Mouse (Mus musculus): Measurements from ENCODE around the gene Gga1.
A peak's percentile ranks its signal among the peaks of the same experiment; 100 is the strongest.

The Gga1 gene

DNA sequence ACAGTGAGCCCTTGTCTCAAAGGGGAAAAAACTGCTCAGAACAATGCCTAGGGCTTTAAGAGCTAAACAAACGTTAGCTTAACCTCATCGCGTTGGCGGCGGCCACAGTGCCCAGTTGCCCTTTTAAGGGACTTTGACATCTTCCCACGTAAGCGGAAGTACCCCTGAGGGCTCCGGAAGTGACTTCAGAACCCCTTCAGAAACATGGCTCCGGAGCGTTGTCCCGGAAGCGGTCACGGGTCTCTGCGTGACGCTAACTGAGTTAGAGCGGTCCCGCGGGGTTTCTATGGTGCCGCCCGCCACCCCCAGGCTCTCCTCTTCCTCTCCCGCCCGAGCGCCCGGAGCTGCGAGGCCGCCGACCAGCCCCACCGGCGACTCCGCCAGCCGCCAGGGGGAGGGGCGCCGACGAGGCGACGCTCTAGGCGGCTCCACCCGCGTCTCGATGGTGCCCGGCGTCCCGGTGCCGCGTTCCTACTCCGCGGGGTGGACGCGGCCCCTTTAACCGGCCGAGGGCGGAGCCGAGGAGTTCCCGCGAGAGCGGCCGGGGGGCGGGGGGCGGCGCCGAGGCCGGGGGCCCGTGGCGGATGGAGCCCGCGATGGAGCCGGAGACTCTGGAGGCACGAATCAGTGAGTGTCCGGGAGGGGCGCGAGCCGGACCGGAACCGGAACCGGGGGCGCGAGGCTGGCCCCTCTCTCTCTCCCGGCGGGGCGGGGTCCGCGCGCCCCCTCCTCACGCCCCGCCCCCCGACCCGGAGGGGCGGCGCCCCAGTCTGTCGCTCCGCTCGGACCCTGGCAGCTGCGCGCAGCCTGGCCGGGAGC, at the start of gene Gga1:
Gga1 (plus strand) TSS at position 200 of the 819 bp plus-strand sequence.
- DNase-seq (ENCODE audit: low spot score): peak; percentile 87

DNA sequence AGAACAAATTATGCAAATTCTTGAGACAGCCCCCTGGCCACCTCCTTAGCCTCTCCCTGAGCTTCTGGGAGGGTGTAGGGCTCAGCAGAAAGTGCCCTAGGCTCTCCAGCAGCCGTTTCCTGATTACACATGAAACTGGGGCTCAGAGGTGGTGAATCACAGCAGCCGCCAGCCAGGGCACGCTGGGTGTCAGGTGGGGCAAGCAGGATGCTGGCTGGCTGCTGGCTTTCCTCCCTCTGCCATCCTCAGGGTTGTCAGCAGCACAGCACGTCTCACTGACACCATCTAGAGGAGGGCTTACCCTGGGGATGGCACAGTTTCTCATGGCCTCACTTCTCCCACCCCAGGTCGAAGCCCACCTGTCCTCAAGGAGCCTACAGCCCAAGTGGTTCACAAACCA, 48.7 kb upstream of the Gga1 start:
- DNase-seq (ENCODE audit: low spot score): no peak

DNA sequence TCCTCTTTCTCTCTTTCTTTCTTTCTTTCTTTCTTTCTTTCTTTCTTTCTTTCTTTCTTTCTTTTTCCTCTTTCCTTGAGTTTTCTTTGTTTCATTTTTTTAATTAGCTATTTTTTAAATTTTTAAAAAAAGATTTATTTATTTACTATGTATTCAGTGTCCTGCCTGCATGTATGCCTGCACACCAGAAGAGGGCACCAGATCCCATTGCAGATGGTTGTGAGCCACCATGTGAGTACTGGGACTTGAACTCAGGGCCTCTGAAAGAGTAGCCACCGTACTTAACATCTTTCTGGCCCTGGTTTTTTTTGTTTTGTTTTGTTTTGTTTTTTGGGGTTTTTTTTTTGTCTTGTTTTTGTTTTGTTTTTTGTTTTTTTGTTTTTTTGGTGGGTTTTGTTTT, 47.4 kb upstream of the Gga1 start:
- DNase-seq (ENCODE audit: low spot score): no peak

DNA sequence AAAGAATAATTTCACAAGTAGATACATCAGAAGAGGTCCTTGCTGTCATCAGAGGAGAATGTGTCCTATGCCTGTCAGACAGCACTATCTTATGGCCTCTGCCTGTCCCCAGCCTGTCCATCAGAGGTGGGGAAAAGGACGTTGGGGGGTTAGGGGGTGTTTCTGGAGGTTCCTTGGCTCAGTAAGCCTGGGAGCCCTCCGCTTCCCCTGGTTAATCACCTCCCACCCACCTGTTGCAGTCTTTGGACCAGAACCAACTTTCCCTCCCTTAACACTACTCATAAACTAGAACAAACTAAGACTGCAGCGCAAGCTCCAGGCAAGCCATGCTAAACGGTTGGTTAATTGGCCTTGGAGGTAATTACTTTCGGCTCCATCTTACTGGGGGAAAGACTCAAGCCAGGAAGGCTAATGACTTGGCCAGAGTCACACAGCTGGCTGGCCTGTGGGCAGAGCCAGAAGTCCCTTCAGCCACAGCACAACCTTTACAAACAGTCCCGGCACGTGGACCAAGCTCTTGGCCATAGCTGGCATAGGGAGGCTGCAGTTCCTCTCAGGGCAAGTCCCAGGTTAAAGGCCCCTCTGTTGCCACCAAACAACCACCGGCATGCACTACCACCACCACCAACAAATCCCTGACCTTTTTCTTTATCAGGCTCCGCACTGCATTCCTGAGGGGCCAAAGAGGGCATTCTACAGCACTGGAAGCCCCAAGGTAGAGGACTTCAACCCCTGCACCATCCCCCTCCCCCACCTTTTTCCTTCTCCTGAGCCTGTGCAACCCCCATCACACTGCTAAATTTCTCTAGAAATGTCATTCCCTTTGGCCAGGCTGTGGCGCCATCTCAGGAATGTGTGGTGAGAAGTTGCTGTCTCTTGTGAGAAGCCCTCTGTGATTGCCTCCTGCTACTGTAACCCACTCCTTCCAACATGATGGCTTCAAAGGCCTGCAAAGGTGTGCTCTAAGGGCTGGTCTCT, 46.0 kb upstream of the Gga1 start:
- no peak for DNase-seq (ENCODE audit: low spot score)

DNA sequence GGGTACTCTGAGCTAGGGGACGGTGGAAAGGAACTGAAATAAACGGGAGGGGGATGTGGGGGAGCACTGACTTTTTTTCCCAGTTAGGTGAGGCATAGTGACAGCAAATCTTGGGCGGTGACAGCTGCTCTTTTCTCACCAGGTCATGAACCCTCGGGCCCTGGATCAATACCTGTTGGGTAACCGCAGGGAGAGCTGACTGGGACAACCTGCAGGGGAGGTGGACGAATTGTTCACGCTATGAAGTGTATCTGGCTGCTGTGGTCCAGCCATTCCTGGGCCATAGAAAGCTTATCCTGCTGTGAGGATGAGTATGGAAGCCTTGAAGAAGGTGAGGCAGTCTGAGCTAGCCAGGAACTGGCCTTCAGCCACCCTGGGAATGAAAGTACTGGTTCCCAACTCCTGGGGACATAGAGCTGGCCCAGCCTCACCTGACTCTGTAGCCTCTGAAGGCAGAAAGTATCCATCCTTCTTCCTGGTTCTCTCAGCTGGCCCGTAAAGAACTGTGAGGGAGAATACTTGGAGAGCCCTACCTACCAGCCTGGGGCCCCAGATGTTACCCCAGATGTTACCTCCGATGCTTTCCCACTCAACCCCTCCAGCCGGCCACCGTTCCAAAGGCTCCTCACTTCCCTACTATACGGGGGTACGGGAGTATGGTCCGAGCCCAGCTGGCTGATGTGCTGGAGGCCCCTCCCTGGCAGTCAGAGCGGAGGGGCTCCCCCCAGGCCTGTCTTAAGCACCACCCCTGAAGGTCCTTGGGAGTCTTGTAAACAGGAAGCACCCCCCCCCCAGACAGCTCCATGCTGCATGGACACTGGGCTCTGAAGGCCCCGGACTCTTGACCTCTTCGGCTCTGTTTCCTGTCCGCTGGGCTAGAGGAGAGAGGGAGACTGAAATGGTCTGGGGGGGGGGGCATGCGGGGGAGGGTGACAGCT, 45.0 kb upstream of the Gga1 start:
- no peak for DNase-seq (ENCODE audit: low spot score)

DNA sequence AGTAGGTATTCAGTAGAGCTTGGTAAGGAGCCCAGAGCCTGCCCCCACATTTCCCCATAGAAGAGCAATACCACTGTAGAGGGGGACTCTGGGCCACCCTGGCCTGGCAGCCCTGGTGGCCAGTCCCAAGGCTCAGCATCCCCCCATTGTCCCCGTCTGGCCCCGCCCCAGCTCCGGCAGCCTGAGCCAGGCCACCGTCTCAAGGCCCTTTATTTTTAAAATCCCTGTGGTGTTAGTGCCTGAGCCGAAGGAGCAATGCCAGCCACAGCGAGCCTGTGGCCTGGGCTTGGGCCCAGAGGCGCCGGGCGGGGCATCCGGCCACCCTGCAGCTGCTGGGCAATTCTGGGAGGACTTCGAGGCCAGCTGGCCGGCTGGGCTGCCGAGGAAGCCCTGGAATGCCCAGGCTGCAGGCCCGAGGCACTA, 44.3 kb upstream of the Gga1 start:
- DNase-seq (ENCODE audit: low spot score): peak; percentile 88

DNA sequence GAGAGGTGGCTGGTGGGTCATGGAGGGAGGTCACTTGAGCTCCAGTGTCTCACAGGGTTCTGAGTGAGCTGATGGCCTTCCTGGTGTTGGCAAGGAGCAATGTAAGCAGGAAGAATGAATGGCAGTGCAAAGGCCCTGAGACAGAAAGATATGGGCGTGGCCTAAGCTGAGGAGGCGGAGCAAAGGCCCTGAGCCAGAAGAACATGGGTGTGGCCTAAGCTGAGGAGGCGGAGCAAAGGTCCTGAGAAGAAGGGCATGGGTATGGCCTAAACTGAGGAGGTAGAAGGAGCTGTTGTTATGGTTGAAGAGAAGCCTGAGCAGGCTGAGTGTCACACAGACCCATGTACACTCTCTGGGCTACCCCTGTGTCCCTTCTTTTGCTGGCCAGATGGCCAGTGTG, 43.4 kb upstream of the Gga1 start:
- DNase-seq (ENCODE audit: low spot score): no peak

DNA sequence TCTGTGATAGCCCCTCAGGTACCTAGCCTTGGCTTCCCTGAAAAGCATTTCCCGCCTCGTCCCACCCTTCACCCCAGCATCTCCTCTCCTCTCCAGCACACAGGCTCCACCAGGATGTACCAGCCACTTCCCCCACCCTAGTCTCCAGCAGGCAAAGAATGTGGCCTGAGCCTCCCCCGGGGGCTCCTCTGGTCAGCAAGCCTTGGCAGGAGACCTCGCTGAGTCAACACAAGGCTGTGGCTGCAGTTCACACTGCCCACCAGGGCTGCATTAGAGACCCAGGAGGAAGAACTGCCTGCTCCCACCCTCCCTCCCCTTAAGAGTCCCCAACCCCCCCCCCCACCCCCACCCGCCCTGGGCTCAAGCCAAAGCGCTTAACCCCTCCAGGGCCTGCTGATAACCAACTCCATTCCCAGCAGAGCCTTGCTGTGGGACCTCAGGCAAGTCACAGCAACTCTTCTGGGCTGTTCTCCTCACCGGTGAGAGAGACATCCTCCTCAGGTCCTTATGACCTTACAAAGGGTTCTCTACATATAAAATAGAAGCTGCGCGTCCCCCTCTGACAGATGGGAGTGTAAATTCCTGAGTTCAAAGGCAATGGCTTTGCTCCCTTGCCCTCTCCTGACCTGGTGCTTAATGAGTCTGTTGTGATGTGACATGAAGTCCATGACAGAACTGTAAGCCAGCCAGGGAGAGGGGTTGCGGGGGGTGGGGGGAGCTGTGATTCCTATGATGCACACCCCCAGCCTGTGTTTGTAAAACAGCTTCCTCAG, 42.6 kb upstream of the Gga1 start:
- no peak for DNase-seq (ENCODE audit: low spot score)

DNA sequence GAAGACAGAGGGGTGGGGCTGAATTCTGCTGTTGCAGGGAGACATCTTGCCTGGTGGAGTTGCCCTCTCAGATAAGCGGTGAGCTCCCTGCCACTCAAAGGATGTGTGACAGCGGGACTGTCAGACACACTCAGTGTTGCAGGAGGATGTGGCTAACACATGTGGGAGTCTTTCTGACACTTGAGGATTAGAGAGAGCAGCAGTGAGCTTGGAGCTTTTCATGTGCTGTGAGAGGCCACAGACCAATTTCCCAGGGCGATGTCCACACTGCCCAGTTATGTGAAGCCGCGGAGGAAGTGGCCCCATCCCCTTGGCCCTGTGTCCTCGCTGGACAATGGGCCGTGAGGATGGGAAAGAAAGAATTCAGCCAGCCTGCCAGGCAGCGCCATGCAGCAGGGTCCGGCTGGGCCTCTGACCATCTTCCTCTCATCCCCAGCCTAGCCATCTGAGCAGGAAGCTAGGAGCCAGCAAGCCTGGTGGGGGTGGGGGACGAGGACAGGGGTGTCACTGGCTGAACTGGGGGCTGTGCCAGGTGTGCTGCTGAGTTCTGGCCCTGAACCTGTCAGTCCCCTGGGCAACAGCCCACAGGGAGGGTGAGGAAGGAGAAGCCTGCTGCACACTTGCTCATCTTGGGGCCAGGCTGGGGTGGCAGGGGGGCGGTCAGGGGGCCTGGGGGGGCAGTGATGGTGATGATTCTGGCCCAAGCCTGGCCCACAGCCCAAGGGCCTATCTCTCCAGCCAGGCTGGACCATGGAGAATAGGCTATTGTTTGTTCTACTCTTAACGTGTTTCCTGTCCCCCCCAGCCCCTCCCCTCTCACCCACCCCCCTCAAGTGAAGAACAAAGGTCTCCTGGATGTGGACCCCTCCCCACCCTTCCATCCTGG, 41.5 kb upstream of the Gga1 start:
- DNase-seq (ENCODE audit: low spot score): no peak

DNA sequence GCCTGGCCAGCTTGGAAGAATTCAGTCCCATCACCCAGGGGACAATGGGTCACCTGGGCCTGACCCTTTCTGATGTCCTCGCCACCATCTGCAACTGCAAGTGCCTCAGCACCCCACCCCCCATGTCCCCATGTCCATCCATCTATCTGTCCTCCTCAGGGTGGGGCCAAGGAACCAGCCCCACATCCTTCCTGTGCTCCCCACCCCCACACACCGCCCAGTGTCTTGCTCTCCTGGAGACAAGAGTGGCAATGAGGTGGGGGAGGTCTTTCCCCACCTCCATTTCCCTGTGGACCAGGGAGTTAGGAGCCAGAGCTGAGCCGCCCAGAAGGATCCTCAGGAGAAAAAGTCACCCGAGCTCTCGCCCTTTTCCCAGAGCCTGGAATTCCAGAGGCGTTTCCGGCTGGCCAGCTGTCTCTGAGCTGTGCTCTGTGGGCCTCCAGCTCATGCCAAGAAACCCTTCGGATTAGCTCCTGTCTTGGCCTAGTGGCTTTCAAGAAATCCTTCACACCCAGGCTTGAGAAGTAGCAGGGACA, 40.8 kb upstream of the Gga1 start:
- no peak for DNase-seq (ENCODE audit: low spot score)

DNA sequence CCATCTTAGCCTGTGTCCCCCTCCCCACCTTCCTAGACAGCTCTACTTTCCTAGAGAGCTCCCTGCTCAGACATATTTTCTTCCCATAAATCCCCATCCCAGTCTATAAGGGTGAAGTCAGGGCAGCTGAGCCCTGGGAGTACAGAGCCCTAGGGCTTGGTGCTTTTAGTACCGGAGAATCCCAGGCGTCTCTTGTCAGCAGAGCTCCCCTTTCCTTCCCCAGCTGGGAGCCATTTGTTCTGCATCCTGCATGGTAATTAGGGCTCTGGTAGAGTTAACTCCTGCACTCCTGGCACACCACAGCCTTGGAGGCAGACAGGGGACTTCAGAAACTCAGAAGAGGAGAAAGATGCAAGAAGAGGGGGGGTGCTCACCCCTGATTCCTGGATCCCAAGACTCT, 37.2 kb upstream of the Gga1 start:
- DNase-seq (ENCODE audit: low spot score): no peak

DNA sequence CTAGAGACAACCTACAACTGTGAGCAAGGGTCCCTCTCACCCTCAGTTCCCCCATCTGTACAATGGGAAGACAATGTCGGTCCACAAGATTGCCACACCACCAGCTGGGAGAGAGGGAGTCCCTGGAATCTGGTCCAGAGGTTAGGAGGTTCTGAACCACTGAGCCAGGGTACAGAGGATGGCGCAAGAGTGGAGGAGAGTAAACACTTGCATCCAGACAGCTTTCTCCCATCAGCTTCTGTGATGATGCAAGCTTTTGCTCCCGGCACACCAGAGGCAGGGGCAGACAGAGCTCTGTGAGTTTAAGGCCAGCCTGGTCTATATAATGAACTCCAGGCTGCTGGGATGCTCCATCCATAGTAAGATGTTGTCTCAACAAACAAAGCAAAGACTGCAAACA, 36.7 kb upstream of the Gga1 start:
- no peak for DNase-seq (ENCODE audit: low spot score)

DNA sequence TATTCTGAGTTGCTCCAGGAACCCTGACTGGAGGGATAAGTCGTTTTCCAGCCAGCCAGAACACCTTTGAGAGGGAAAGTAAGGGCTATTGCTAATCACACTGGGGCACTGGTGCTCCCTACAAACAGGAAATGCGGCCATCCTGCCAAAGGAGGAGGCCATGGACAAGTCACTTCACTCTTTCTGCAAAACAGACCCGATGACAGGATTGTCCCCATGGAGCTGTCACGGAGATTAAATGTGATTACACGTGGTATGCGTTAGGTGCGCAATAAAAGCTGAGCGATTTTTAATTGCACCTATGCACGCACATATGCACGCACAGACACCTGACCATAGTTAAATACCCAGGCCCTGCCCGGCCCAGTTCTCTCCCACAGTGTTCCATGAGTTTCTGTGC, 36.2 kb upstream of the Gga1 start:
- no peak for DNase-seq (ENCODE audit: low spot score)

DNA sequence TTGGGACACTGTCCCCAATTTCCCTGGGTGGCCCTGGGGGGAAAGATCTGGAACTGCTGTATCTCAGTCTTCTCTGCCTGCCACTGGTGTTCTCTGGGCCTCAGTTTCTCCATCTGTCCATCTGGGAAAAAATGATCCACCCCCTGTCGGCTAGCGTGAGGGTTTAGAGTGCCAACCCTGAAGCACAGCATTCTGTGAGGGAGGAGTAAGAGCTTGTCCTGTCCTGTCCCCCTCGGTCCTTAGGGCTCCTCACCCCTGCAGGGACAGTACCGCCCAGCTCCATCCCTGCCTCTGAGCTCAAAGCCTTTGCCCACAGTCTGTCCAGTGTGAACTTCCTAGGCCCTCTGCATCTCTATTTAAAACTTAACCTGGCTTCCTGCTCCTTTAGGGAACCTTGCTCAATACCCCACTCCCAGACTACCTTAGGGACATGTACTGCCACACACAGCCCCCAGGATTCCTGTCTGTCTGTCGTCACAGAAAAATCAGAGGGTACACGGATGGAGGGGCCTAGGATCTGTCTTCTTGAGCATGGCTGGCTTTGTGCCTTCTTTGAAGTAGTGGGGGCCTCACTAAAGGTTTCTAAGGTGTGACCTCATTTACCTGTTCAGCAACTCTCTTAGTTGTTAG, 35.7 kb upstream of the Gga1 start:
- DNase-seq (ENCODE audit: low spot score): no peak

DNA sequence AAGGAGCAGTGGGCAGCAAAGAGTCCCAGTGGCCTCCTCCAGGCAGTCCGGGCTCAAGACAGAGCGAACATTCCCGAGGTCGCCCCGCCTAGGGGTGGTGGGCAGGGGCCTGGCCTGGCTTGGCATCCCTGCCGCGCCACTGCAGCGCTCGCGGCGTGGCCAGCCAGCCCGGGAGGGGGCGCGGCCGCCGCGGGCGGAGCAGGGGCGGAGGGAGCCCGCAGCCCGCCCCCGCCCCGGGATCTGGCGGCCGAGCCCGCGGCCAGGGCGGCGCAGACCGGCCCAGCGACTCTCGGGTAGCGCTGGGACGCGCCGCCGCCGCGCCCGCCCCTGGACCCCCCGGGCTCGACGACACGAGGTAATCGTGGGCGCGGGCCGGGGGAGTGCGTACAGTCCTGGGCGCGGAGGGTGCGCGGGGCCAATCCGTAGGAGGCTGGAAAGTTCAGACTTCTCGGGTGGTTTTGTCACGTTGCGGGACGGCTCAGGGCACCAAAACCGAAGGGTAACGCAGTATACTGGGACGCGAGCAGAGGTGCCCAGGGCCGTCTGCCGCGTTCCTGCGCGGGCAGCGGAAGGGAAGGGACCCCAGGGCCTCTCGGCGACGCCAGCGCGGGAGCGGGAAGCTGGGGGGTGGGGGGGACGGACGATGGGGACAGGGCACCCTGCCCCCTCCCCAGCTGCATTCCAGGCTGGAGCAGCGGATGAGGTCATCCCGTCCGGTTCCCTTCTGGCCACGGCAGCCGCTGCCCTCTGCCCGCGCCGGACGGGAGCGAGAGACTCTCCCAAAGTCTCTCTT, 34.4 kb upstream of the Gga1 start, which contains the start of gene Cdc42ep1:
Cdc42ep1 (plus strand) TSS at position 254 of the 793 bp plus-strand sequence.
- peak; percentile 74 for DNase-seq (ENCODE audit: low spot score)

DNA sequence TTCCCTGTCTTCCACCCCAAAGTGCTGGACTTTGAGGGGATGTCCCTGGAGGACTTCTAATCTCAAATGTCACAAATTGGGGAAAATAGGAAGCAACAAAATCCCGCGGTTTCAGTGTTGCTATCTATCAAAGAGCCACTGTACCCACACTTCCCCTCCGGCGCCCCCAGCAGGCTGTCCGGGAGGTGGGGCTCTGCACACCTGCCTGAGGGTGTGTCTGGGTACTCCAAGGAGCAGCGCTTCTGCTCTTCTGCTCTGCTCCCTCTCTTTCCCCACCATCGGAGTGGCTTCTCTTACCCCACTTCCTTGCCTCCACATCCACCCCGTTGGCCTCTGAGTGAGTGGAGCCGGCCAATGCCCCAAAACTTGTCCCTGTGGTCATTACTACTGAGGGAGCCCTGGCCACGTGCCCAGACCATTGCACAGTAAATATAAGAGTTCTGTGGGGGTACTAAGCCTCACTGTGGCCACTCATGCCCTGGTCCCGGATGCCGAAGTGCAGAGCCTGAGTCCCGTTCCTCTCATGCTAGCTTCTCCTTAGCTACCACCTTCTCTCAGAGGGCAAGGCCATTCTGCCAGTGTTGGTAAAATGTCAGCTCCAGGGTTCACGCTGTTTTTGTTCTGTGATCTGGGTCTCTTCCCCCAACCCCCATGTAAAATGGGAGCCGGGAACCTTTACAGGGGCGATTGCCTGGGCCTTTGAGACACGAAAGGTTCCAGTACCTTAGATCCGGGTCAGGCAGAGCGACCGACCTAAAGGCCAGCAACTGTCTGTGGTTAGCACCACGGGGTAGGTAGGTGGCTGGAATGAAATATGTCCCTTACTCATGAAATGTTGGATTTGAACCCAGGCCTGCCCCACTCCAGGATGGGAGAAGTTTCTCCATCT, 33.2 kb upstream of the Gga1 start:
- no peak for DNase-seq (ENCODE audit: low spot score)

DNA sequence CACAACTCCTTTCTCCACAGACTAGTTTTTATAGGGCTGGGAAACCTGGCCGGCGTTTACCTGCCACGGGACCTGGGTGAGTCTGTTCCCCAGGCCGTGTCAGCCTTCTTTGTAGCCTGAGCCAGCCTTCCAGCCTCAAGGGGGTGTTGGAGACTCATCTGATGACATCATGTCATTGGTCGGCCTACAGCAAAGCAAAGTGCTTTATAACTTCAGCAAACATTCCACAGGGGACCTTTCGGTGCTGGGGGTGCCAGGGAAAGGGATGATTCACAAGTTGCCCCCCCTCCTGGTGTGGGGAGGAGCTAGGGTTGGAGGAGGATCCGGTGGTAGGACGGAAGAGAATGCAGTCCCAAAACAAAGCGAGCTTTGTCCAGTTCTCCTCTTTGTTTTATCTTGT, 32.2 kb upstream of the Gga1 start:
- no peak for DNase-seq (ENCODE audit: low spot score)
